Mouse (Mus musculus) neural tube, embryonic 12.5 days (tissue): ENCODE measurements around the gene Ttc7b. TPM values are rescaled to one million over a fixed set of nuclear protein-coding genes. Genes with fewer than 3 reads are reported as not detected.

Source experiments
- ATAC-seq: fragments of 200-750 bp; cut with Nextera tagmentation; 2 replicates; pipeline ENCODE4 v1.8.0; 2017; ENCODE audit warnings: low read depth, mild to moderate bottlenecking, moderate TSS enrichment, moderate library complexity; ENCODE audit not compliant: low FRiP score
- H3K27ac ChIP-seq: fragments of 300-500 bp; sonication (generic); 2 replicates; pipeline ENCODE4 v1.5.1; 2016
- H3K27me3 ChIP-seq: fragments of 300-500 bp; sonication (generic); replicated peaks from 2 replicates; pipeline ENCODE4 v1.6.1; 2016; ENCODE audit warnings: mild to moderate bottlenecking
- H3K36me3 ChIP-seq: fragments of 300-500 bp; sonication (generic); 2 replicates; pipeline ENCODE4 v1.6.1; 2016; ENCODE audit warnings: mild to moderate bottlenecking
- H3K4me1 ChIP-seq: fragments of 300-500 bp; sonication (generic); 2 replicates; pipeline ENCODE4 v1.6.1; 2016
- H3K4me2 ChIP-seq: fragments of 300-500 bp; sonication (generic); replicated peaks from 2 replicates; pipeline ENCODE4 v1.6.1; 2016; ENCODE audit warnings: mild to moderate bottlenecking
- H3K4me3 ChIP-seq: fragments of 300-500 bp; sonication (generic); 2 replicates; pipeline ENCODE4 v1.5.1; 2016
- H3K9ac ChIP-seq: fragments of 300-500 bp; sonication (generic); 2 replicates; pipeline ENCODE4 v1.6.1; 2016; ENCODE audit warnings: mild to moderate bottlenecking
- H3K9me3 ChIP-seq: fragments of 300-500 bp; sonication (generic); 2 replicates; pipeline ENCODE4 v1.6.1; 2016; ENCODE audit warnings: mild to moderate bottlenecking
- WGBS: fragments of 180-500 bp; shearing (Covaris S2); methylation state at CpG from one replicate; pipeline ENCODE4 v1.1.7; 2016; 5-methylcytosine and 5-hydroxymethylcytosine counted together
- polyA plus RNA-seq: library from polyadenylated mRNA; unstranded; fragments of >200 nt; fragmentation: Nextera tagmentation; extraction: Ambion mirVana; gene quantifications from 2 replicates; pipeline ENCODE4 v1.2.1, GENCODE M21; 2016

Ttc7b gene
- polyA plus RNA-seq, 1 experiment from 2014 or later = 9.0 TPM

DNA sequence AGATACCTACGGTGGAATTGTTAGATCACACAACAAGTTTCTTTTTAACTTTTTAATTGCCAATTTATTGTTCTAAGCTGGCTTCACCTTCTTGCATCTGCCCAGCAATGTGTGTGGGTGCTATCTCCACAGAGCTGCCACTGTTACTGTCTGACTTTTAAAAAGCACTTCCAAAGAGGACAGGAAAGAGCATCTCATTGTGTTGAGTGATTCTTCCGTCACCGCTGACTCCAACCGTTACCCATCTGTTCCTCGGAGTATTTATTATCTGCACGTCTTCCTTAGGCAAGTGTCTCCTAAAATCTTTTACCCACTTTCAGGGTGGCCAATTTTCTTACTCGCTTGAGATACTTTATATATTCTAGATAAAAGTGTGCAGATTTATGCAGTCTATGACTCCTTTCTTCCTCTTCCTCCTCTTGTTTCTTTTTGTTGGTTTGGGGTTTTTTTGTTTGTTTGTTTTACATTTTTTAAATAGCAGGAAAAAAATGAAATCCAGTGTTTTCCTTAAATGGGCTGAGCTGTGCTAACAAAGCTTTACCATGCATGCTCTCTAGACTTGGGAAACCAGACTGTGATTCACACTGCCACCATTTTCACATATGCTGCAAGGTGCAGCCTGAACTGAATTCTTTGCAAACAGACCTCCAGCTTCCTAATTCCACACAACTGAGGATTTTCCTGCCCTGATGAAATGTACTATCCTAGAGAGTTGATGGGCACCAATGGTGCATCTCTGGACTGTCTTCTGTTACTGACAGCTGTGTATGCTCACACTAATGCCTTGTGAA, 50.9 kb downstream of the Ttc7b start:
- Histone ChIP-seq H3K27me3 (no peaks in the 10 kb centered on the region), H3K4me1 (no peaks in the 10 kb centered on the region), H3K27ac (no peak overlapping the region), H3K4me2 (no peak overlapping the region), H3K9me3 (no peaks in the 10 kb centered on the region), H3K36me3 (0 out of 2 replicates have a peak, but pooled peaks cover 5% of the 10 kb centered on the region), H3K4me3 (no peak overlapping the region), H3K9ac (no peak overlapping the region)
- 72% methylated on average over 7 of the region's 7 CpGs for WGBS
- no peak for ATAC-seq

DNA sequence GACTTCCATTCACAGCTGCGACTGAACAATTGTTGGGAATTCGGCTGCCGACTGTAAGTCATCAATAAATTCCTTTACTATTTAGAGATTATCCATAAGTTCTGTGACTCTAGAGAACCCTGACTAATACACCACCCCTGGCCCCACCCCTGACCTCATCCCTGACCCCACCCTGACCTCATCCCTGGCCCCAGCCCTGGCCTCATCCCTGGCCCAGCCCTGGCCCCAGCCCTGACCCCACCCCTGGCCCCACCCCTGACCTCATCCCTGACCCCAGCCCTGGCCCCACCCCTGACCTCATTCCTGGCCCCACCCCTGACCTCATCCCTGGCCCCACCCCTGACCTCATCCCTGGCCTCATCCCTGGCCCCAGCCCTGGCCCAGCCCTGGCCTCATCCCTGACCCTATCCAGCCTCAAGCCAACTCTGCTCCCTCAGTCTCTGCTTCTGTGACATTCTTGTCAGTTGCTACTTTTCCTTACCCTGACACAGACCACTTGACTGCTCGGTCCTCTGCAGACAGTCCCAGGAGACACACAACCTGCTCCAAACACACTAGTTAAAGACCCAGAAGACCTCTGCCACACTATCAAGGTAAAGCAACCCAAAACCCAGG, 55.4 kb downstream of the Ttc7b start:
- Histone ChIP-seq H3K9me3 (no peaks in the 10 kb centered on the region), H3K4me3 (no peak overlapping the region), H3K4me2 (no peak overlapping the region), H3K27me3 (no peaks in the 10 kb centered on the region), H3K36me3 (0 out of 2 replicates have a peak, but pooled peaks cover 5% of the 10 kb centered on the region), H3K9ac (no peak overlapping the region), H3K4me1 (no peaks in the 10 kb centered on the region), H3K27ac (no peak overlapping the region)
- 78% methylated on average over 3 of the region's 4 CpGs for WGBS
- ATAC-seq = no peak

DNA sequence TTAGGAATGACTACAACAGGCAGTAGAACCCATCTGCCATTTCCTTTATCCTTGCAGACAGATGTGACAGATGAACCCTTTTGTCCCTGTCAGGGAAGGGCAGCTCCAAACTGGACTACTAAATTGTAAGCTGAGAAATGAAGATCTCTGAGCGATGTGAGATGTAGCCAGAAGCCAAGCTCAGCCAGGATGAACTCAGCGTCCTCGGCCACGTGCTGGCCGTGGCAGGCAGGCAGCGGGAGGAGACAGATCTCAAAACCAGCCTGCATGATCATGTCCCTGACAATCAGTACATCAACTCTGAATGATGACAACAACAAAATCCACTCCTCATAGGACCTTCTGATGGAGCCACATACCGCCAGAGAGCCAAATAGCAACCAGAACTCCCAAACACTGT, 62.9 kb downstream of the Ttc7b start:
- Histone ChIP-seq H3K4me3 (no peak overlapping the region), H3K4me2 (no peak overlapping the region), H3K36me3 (no peaks in the 10 kb centered on the region; the same call in 1 of the 2 replicates), H3K27me3 (no peaks in the 10 kb centered on the region), H3K27ac (no peak overlapping the region), H3K9ac (no peak overlapping the region), H3K4me1 (no peaks in the 10 kb centered on the region), H3K9me3 (no peaks in the 10 kb centered on the region)
- 92% methylated on average over 7 of the region's 7 CpGs for WGBS
- no peak for ATAC-seq

DNA sequence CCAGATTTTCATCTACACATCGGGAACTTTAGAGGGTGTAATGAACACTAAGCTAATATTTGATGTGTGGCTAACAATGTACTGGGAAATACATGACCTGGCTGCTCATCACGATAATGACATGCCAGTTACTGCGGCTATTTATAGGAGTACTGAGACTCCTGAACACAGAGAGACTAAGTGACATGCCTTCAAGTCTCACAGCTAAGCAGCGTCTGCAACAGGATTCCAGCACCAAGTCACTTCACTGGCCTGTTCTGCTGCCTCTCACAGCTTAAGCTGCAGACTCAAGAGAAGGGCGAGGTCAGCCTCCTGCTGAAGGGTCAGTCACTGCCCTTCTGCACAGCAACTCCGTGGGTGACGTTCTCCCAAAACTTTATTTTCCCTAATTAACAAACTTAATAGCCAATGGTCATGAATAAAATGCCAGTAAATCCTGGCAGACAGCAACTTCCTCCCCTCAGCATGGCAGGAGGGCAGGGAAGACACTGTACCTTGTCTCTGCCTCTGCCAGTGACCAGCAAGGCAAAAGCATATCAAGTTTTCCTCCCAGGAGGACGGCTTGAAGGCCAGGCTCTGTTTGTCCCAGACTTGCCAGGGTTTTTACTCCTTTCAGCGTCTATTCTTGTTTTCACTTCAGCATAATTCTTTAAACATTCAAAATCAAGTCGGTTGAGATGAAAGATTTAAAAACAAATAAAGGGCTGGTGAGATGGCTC, 64.2 kb downstream of the Ttc7b start:
- Histone ChIP-seq H3K4me3 (no peak overlapping the region), H3K27me3 (no peaks in the 10 kb centered on the region), H3K4me2 (no peak overlapping the region), H3K4me1 (no peaks in the 10 kb centered on the region), H3K36me3 (no peaks in the 10 kb centered on the region; the same call in 1 of the 2 replicates), H3K9me3 (no peaks in the 10 kb centered on the region), H3K27ac (no peak overlapping the region), H3K9ac (no peak overlapping the region)
- 73% methylated on average over 10 of the region's 10 CpGs for WGBS
- no peak for ATAC-seq

DNA sequence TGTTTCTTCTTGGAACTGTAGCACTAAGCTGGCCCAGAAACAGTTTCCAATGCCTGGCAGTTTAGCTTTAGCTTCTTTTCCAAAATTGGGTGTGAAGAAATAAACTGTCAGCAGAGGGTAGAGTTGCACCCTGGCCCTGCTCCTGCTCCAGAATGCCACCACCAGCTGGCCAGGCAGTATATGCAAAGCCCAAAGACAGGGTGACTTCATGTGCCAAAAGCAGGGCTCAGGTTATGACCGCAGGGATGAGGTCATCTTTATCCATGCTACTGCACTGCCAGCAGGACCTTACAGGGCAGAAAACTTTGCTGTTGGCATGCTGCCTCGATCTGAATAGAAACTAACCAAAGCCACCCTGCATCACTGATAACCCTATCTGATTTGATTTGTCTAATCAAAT, 65.2 kb downstream of the Ttc7b start:
- no peak overlapping the region for H3K9ac ChIP-seq
- H3K4me2 ChIP-seq = no peak overlapping the region
- no peaks in the 10 kb centered on the region for H3K9me3 ChIP-seq
- H3K27me3 ChIP-seq = no peaks in the 10 kb centered on the region
- WGBS = 87% methylated on average over 2 of the region's 2 CpGs
- H3K4me1 ChIP-seq = no peaks in the 10 kb centered on the region
- H3K4me3 ChIP-seq = no peak overlapping the region
- ATAC-seq = no peak
- no peak overlapping the region for H3K27ac ChIP-seq
- H3K36me3 ChIP-seq = no peaks in the 10 kb centered on the region; the same call in 1 of the 2 replicates

DNA sequence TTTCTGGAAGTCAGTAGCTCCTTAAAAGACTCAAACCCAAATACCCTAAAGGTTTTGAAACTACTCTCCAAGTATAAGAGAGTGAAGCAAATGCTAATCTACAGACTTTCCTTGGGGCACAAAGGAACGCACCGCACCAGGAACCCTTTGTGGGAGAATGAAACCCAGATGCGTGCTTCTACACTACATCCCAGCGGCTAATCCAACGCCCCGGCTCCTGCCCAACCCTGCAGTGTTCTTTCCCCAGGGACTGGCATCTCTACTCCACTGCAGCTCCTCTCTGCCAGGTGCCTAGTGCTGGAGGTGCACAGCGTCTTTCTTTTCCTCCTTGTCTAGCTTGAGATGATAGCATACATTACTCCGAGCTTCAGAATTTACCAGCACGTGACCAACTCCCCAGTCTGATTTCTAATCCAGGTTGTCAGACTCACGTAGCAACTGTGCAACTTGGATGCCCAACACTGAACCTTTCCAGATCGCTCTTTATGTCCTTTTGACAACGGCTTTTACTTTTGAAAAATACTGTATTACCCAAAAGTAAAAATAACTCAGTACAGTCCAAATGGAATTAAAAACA, 72.8 kb downstream of the Ttc7b start:
- peaks cover 10% of the 10 kb centered on the region; the same call in 1 of the 2 replicates for H3K36me3 ChIP-seq
- no peaks in the 10 kb centered on the region for H3K9me3 ChIP-seq
- H3K4me3 ChIP-seq = no peak overlapping the region
- H3K4me2 ChIP-seq = no peak overlapping the region
- no peak overlapping the region for H3K9ac ChIP-seq
- no peak overlapping the region for H3K27ac ChIP-seq
- H3K4me1 ChIP-seq = no peaks in the 10 kb centered on the region
- H3K27me3 ChIP-seq = no peaks in the 10 kb centered on the region
- 84% methylated on average over 12 of the region's 12 CpGs for WGBS
- no peak for ATAC-seq

DNA sequence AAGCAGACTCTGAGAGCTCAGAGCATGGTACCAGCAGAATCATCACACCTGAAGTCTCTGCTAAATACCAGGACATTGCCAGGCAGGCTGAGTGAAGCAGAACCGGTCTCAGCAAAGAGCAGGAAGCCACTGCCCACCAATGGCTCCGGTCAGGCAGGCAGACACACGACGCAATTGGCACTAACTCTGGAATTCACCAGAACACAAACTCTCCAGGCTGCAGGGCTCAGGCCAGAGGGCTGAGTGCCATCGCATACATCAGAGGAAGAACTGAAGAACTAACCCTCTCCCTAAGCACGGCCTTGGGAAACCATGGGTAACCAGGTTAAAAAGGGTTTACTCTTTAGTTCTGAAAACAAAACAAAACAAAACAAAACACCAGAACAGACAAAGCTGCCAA, 73.5 kb downstream of the Ttc7b start:
- Histone ChIP-seq H3K4me2 (no peak overlapping the region), H3K9me3 (no peaks in the 10 kb centered on the region), H3K4me3 (no peak overlapping the region), H3K9ac (no peak overlapping the region), H3K36me3 (peaks cover 10% of the 10 kb centered on the region; the same call in 1 of the 2 replicates), H3K27me3 (no peaks in the 10 kb centered on the region), H3K27ac (no peak overlapping the region), H3K4me1 (no peaks in the 10 kb centered on the region)
- no peak for ATAC-seq
- WGBS = 90% methylated on average over 6 of the region's 6 CpGs

DNA sequence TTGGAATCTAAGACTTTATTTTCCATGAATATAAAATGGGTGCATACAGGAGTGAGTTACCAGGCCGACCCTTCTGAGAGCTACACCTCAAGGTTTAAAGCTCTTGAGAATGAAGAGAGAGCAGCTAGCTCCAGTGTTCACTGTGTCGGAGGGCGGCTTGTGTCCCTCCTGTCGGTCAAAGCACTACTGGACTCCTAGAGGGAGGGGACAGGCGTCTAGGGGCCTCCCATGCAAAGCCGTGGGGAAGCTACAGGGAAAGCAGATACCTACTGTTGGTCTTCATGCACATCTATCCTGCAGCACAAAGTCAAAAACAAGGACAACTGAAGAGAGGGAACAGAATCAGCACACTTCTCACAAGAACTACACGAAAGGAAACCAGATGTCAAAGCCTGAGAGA, 74.9 kb downstream of the Ttc7b start:
- no peaks in the 10 kb centered on the region for H3K4me1 ChIP-seq
- WGBS = 93% methylated on average over 7 of the region's 7 CpGs
- no peak for ATAC-seq

DNA sequence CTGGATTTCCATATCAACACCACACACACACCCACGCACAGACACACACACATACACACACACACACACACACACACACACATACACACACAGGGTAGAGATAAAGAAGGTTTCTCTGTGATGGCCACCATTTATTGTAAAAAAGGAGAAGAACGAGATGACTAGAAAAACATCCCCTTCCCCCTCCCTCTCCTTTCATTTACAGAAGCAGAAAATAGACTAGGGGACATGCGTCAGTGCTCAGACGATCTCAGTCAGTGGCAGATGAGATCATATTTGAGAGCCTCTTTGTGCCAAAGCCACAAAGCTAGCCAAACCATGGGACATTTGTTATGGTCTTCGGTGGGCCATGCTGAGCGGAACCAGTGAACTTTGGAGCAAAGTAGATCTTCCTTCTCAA, 75.4 kb downstream of the Ttc7b start:
- Histone ChIP-seq H3K9ac (no peak overlapping the region), H3K27ac (no peak overlapping the region), H3K27me3 (no peaks in the 10 kb centered on the region), H3K4me3 (no peak overlapping the region), H3K4me2 (no peak overlapping the region), H3K9me3 (no peaks in the 10 kb centered on the region), H3K4me1 (no peaks in the 10 kb centered on the region), H3K36me3 (peaks cover 10% of the 10 kb centered on the region; the same call in 1 of the 2 replicates)
- no peak for ATAC-seq
- 85% methylated on average over 6 of the region's 6 CpGs for WGBS

More for the DNA sequence above, 74.9 kb downstream of the Ttc7b start:
- Histone ChIP-seq H3K4me2 (no peak overlapping the region), H3K27me3 (no peaks in the 10 kb centered on the region), H3K9ac (no peak overlapping the region), H3K36me3 (peaks cover 10% of the 10 kb centered on the region; the same call in 1 of the 2 replicates), H3K27ac (no peak overlapping the region), H3K9me3 (no peaks in the 10 kb centered on the region), H3K4me3 (no peak overlapping the region)

DNA sequence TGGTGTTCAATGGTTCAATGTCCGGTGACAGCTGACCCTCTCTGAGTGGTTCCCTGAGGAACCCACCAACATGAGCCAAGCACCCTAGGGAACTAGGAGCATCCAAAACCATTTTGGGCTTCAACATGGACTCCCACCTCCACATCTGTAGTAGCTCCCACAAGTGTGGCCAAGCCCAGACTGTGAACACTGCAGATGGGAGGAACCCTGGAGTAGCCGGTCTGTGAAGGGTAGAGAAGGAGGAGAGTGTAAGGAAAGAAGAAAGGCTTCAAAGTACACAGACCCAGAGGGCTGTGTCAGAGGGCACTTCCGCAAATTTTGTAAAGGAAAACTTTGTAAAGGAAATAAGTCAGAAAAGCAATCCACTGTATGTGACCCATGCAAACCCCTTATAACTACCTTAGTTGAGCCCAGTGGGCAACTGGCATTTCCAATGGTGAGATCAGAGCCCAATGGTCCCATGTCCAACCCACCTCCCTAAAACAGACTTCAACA, 75.9 kb downstream of the Ttc7b start:
- WGBS = 87% methylated on average over 3 of the region's 3 CpGs
- H3K9me3 ChIP-seq = no peaks in the 10 kb centered on the region
- peaks cover 10% of the 10 kb centered on the region; the same call in 1 of the 2 replicates for H3K36me3 ChIP-seq
- no peaks in the 10 kb centered on the region for H3K27me3 ChIP-seq
- no peak overlapping the region for H3K9ac ChIP-seq
- H3K4me3 ChIP-seq = no peak overlapping the region
- H3K27ac ChIP-seq = no peak overlapping the region
- H3K4me2 ChIP-seq = no peak overlapping the region
- 0 out of 2 replicates have a peak, but pooled peaks cover 2% of the 10 kb centered on the region for H3K4me1 ChIP-seq
- ATAC-seq = no peak

DNA sequence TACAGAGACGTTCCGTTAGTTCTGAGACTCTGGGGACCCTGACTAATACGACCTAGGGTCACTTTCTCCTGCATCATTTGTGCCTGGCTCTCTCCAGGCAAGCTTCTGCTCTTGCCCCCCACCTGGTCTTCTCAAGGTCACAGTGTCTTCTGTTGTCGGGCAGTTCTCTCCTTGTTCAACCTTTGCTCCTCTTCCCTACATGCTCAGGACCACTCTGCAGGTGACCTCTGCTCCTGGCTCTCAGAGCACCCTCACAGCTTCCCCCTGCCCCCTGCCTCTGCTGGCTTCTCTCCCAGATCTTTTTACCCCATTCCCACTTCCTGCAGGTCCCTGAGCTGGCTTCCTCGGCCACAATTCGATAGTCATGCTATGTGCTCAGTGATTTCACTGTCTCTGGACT, 77.2 kb downstream of the Ttc7b start:
- H3K9ac ChIP-seq = no peak overlapping the region
- H3K4me2 ChIP-seq = no peak overlapping the region
- 83% methylated on average over 6 of the region's 6 CpGs for WGBS
- no peak overlapping the region for H3K4me3 ChIP-seq
- peaks cover 10% of the 10 kb centered on the region; the same call in 1 of the 2 replicates for H3K36me3 ChIP-seq
- H3K27ac ChIP-seq = no peak overlapping the region
- H3K4me1 ChIP-seq = 0 out of 2 replicates have a peak, but pooled peaks cover 5% of the 10 kb centered on the region
- no peaks in the 10 kb centered on the region for H3K27me3 ChIP-seq
- no peaks in the 10 kb centered on the region for H3K9me3 ChIP-seq
- no peak for ATAC-seq

DNA sequence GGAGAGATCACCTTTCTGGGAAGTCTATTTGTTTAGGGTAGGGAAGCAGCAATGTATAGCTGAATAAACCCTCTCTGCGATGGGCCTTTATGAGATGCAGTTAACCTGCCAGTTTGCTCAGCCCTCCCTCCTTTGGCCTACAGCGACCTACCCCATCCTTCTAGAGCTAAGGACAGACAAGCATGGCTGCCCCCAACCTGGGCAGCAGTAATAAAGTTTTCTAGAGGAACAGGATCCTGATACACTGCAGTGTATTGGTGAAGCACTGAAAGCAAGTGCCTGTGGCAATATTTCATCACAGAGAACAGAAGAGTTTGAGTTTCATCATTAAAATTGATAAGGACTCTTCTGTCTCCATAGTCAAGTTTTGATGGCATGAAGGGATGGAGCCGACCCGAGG, 79.0 kb downstream of the Ttc7b start:
- H3K36me3 ChIP-seq = peaks cover 10% of the 10 kb centered on the region; the same call in 1 of the 2 replicates
- WGBS = 87% methylated on average over 4 of the region's 4 CpGs

More for the DNA sequence above, 79.0 kb downstream of the Ttc7b start:
- H3K27ac ChIP-seq = no peak overlapping the region
- no peak overlapping the region for H3K9ac ChIP-seq
- no peak for ATAC-seq
- H3K4me2 ChIP-seq = no peak overlapping the region
- H3K9me3 ChIP-seq = no peaks in the 10 kb centered on the region
- no peaks in the 10 kb centered on the region for H3K27me3 ChIP-seq
- H3K4me3 ChIP-seq = no peak overlapping the region
- 0 out of 2 replicates have a peak, but pooled peaks cover 5% of the 10 kb centered on the region for H3K4me1 ChIP-seq
